Mouse (Mus musculus): ENCODE measurements around the gene Crebrf. TPM values are rescaled to one million over a fixed set of nuclear protein-coding genes. Genes with fewer than 3 reads are reported as not detected.

Crebrf gene
- polyA plus RNA-seq, 1 experiment from 2014 or later = 4.6 TPM

GRCm38 (mm10) chr17:26742581-26742980 lies 27.1 kb downstream of the Crebrf start:
- Histone ChIP-seq H3K9ac (ENCODE audit: low read depth, low read length) (no peak overlapping the region), H3K4me3 (ENCODE audit: low read depth, low read length) (no peak overlapping the region), H3K27me3 (ENCODE audit: control insufficient read depth, insufficient read depth, low read length) (no peaks in the 10 kb centered on the region), H3K4me2 (no peak overlapping the region), H3K36me3 (ENCODE audit: control insufficient read depth, insufficient read depth, low read length) (no peaks in the 10 kb centered on the region), H3K27ac (ENCODE audit: low read depth, low read length) (no peak overlapping the region), H3K4me1 (ENCODE audit: control insufficient read depth, insufficient read depth, low read length) (no peaks in the 10 kb centered on the region), H3K9me3 (replicated peaks; ENCODE audit: control insufficient read depth, low read length) (no peaks in the 10 kb centered on the region)
- WGBS (ENCODE audit: insufficient replicate concordance) = 54% methylated on average over 4 of the region's 4 CpGs
- ATAC-seq (replicated peaks; ENCODE audit: insufficient number of reproducible peaks, low FRiP score, low TSS enrichment) = no peak

- 54% methylated on average over 1 of the region's 1 CpGs for WGBS (ENCODE audit: insufficient replicate concordance)
- Histone ChIP-seq H3K4me2 (no peak overlapping the region), H3K27me3 (ENCODE audit: control insufficient read depth, insufficient read depth, low read length) (no peaks in the 10 kb centered on the region), H3K36me3 (ENCODE audit: control insufficient read depth, insufficient read depth, low read length) (no peaks in the 10 kb centered on the region), H3K27ac (ENCODE audit: low read depth, low read length) (no peak overlapping the region), H3K4me1 (ENCODE audit: control insufficient read depth, insufficient read depth, low read length) (no peaks in the 10 kb centered on the region), H3K9me3 (replicated peaks; ENCODE audit: control insufficient read depth, low read length) (no peaks in the 10 kb centered on the region), H3K4me3 (ENCODE audit: low read depth, low read length) (no peak overlapping the region), H3K9ac (ENCODE audit: low read depth, low read length) (no peak overlapping the region)
- ATAC-seq (replicated peaks; ENCODE audit: insufficient number of reproducible peaks, low FRiP score, low TSS enrichment) = no peak
These were observed 27.8 kb downstream of the Crebrf start for GRCm38 (mm10) chr17:26743294-26743693.

- no peak overlapping the region for H3K4me3 ChIP-seq (ENCODE audit: low read depth, low read length)
- no peaks in the 10 kb centered on the region for H3K36me3 ChIP-seq (ENCODE audit: control insufficient read depth, insufficient read depth, low read length)
- H3K4me1 ChIP-seq (ENCODE audit: control insufficient read depth, insufficient read depth, low read length) = no peaks in the 10 kb centered on the region
- WGBS (ENCODE audit: insufficient replicate concordance) = 86% methylated on average over 3 of the region's 3 CpGs
- no peak for ATAC-seq (replicated peaks; ENCODE audit: insufficient number of reproducible peaks, low FRiP score, low TSS enrichment)
- no peaks in the 10 kb centered on the region for H3K27me3 ChIP-seq (ENCODE audit: control insufficient read depth, insufficient read depth, low read length)
- no peak overlapping the region for H3K4me2 ChIP-seq
- no peaks in the 10 kb centered on the region for H3K9me3 ChIP-seq (replicated peaks; ENCODE audit: control insufficient read depth, low read length)
- H3K9ac ChIP-seq (ENCODE audit: low read depth, low read length) = no peak overlapping the region
- H3K27ac ChIP-seq (ENCODE audit: low read depth, low read length) = no peak overlapping the region
These were observed 34.5 kb downstream of the Crebrf start for GRCm38 (mm10) chr17:26749975-26750374.

- Histone ChIP-seq H3K9ac (ENCODE audit: low read depth, low read length) (no peak overlapping the region), H3K27me3 (ENCODE audit: control insufficient read depth, insufficient read depth, low read length) (no peaks in the 10 kb centered on the region), H3K4me2 (no peak overlapping the region), H3K4me3 (ENCODE audit: low read depth, low read length) (no peak overlapping the region), H3K27ac (ENCODE audit: low read depth, low read length) (no peak overlapping the region), H3K4me1 (ENCODE audit: control insufficient read depth, insufficient read depth, low read length) (no peaks in the 10 kb centered on the region), H3K9me3 (replicated peaks; ENCODE audit: control insufficient read depth, low read length) (no peaks in the 10 kb centered on the region), H3K36me3 (ENCODE audit: control insufficient read depth, insufficient read depth, low read length) (no peaks in the 10 kb centered on the region)
- ATAC-seq (replicated peaks; ENCODE audit: insufficient number of reproducible peaks, low FRiP score, low TSS enrichment) = no peak
- 74% methylated on average over 1 of the region's 1 CpGs for WGBS (ENCODE audit: insufficient replicate concordance)
These were observed 36.8 kb downstream of the Crebrf start for GRCm38 (mm10) chr17:26752297-26752696.

GRCm38 (mm10) chr17:26753476-26753875 lies 38.0 kb downstream of the Crebrf start:
- H3K36me3 ChIP-seq (ENCODE audit: control insufficient read depth, insufficient read depth, low read length) = no peaks in the 10 kb centered on the region
- H3K4me3 ChIP-seq (ENCODE audit: low read depth, low read length) = no peak overlapping the region
- no peaks in the 10 kb centered on the region for H3K27me3 ChIP-seq (ENCODE audit: control insufficient read depth, insufficient read depth, low read length)
- WGBS (ENCODE audit: insufficient replicate concordance) = 76% methylated on average over 2 of the region's 2 CpGs
- H3K9ac ChIP-seq (ENCODE audit: low read depth, low read length) = no peak overlapping the region
- H3K4me2 ChIP-seq = no peak overlapping the region
- no peaks in the 10 kb centered on the region for H3K9me3 ChIP-seq (replicated peaks; ENCODE audit: control insufficient read depth, low read length)
- no peaks in the 10 kb centered on the region for H3K4me1 ChIP-seq (ENCODE audit: control insufficient read depth, insufficient read depth, low read length)
- no peak for ATAC-seq (replicated peaks; ENCODE audit: insufficient number of reproducible peaks, low FRiP score, low TSS enrichment)
- H3K27ac ChIP-seq (ENCODE audit: low read depth, low read length) = no peak overlapping the region

GRCm38 (mm10) chr17:26767100-26767753 lies 51.8 kb downstream of the Crebrf start:
- ATAC-seq (replicated peaks; ENCODE audit: insufficient number of reproducible peaks, low FRiP score, low TSS enrichment) = no peak
- H3K4me2 ChIP-seq = no peak overlapping the region
- H3K9me3 ChIP-seq (replicated peaks; ENCODE audit: control insufficient read depth, low read length) = no peaks in the 10 kb centered on the region
- 75% methylated on average over 5 of the region's 5 CpGs for WGBS (ENCODE audit: insufficient replicate concordance)
- no peak overlapping the region for H3K9ac ChIP-seq (ENCODE audit: low read depth, low read length)
- H3K36me3 ChIP-seq (ENCODE audit: control insufficient read depth, insufficient read depth, low read length) = no peaks in the 10 kb centered on the region
- no peak overlapping the region for H3K4me3 ChIP-seq (ENCODE audit: low read depth, low read length)
- no peaks in the 10 kb centered on the region for H3K4me1 ChIP-seq (ENCODE audit: control insufficient read depth, insufficient read depth, low read length)
- no peak overlapping the region for H3K27ac ChIP-seq (ENCODE audit: low read depth, low read length)
- H3K27me3 ChIP-seq (ENCODE audit: control insufficient read depth, insufficient read depth, low read length) = no peaks in the 10 kb centered on the region

- WGBS (ENCODE audit: insufficient replicate concordance) = 81% methylated on average over 2 of the region's 2 CpGs
- no peaks in the 10 kb centered on the region for H3K27me3 ChIP-seq (ENCODE audit: control insufficient read depth, insufficient read depth, low read length)
- H3K36me3 ChIP-seq (ENCODE audit: control insufficient read depth, insufficient read depth, low read length) = no peaks in the 10 kb centered on the region
- no peak for ATAC-seq (replicated peaks; ENCODE audit: insufficient number of reproducible peaks, low FRiP score, low TSS enrichment)
- no peak overlapping the region for H3K27ac ChIP-seq (ENCODE audit: low read depth, low read length)
- H3K9me3 ChIP-seq (replicated peaks; ENCODE audit: control insufficient read depth, low read length) = no peaks in the 10 kb centered on the region
- H3K4me3 ChIP-seq (ENCODE audit: low read depth, low read length) = no peak overlapping the region
- no peaks in the 10 kb centered on the region for H3K4me1 ChIP-seq (ENCODE audit: control insufficient read depth, insufficient read depth, low read length)
- no peak overlapping the region for H3K9ac ChIP-seq (ENCODE audit: low read depth, low read length)
- no peak overlapping the region for H3K4me2 ChIP-seq
These were observed 52.3 kb downstream of the Crebrf start for GRCm38 (mm10) chr17:26767754-26768124.

- Histone ChIP-seq H3K9ac (ENCODE audit: low read depth, low read length) (no peak overlapping the region), H3K27me3 (ENCODE audit: control insufficient read depth, insufficient read depth, low read length) (no peaks in the 10 kb centered on the region), H3K4me1 (ENCODE audit: control insufficient read depth, insufficient read depth, low read length) (no peaks in the 10 kb centered on the region), H3K4me2 (no peak overlapping the region), H3K4me3 (ENCODE audit: low read depth, low read length) (no peak overlapping the region), H3K9me3 (replicated peaks; ENCODE audit: control insufficient read depth, low read length) (no peaks in the 10 kb centered on the region), H3K36me3 (ENCODE audit: control insufficient read depth, insufficient read depth, low read length) (no peaks in the 10 kb centered on the region), H3K27ac (ENCODE audit: low read depth, low read length) (no peak overlapping the region)
- 74% methylated on average over 10 of the region's 10 CpGs for WGBS (ENCODE audit: insufficient replicate concordance)
- no peak for ATAC-seq (replicated peaks; ENCODE audit: insufficient number of reproducible peaks, low FRiP score, low TSS enrichment)
These were observed 60.8 kb downstream of the Crebrf start for GRCm38 (mm10) chr17:26776211-26776610.

- no peak for ATAC-seq (replicated peaks; ENCODE audit: insufficient number of reproducible peaks, low FRiP score, low TSS enrichment)
- WGBS (ENCODE audit: insufficient replicate concordance) = 80% methylated on average over 4 of the region's 4 CpGs
- peaks cover 6% of the 10 kb centered on the region for H3K4me1 ChIP-seq (ENCODE audit: control insufficient read depth, insufficient read depth, low read length)
- H3K27ac ChIP-seq (ENCODE audit: low read depth, low read length) = no peak overlapping the region
- no peak overlapping the region for H3K4me2 ChIP-seq
- H3K27me3 ChIP-seq (ENCODE audit: control insufficient read depth, insufficient read depth, low read length) = no peaks in the 10 kb centered on the region
- H3K4me3 ChIP-seq (ENCODE audit: low read depth, low read length) = no peak overlapping the region
- no peaks in the 10 kb centered on the region for H3K9me3 ChIP-seq (replicated peaks; ENCODE audit: control insufficient read depth, low read length)
- no peak overlapping the region for H3K9ac ChIP-seq (ENCODE audit: low read depth, low read length)
- H3K36me3 ChIP-seq (ENCODE audit: control insufficient read depth, insufficient read depth, low read length) = no peaks in the 10 kb centered on the region
These were observed 62.6 kb downstream of the Crebrf start for GRCm38 (mm10) chr17:26778001-26778400.

Data from heart, embryonic 11.5 days (tissue).